Mouse (Mus musculus) forebrain, embryonic 16.5 days (tissue): ENCODE measurements around the gene Tekt3. TPM values are rescaled to one million over a fixed set of nuclear protein-coding genes. Genes with fewer than 3 reads are reported as not detected.

Experiments
- ATAC-seq: fragments of 200-750 bp; cut with Nextera tagmentation; 2 replicates; pipeline ENCODE4 v1.8.0; 2017; ENCODE audit warnings: mild to moderate bottlenecking, moderate library complexity
- H3K27ac ChIP-seq: fragments of 300-500 bp; sonication (generic); 2 replicates; pipeline ENCODE4 v1.5.1; 2014; ENCODE audit warnings: low read length, control low read depth
- H3K27me3 ChIP-seq: fragments of 300-500 bp; sonication (generic); replicated peaks from 2 replicates; pipeline ENCODE4 v1.6.1; 2014; ENCODE audit warnings: low read length; ENCODE audit not compliant: control insufficient read depth, insufficient read depth
- H3K36me3 ChIP-seq: fragments of 300-500 bp; sonication (generic); 2 replicates; pipeline ENCODE4 v1.6.1; 2014; ENCODE audit not compliant: control insufficient read depth, insufficient read depth
- H3K4me1 ChIP-seq: fragments of 300-500 bp; sonication (generic); replicated peaks from 2 replicates; pipeline ENCODE4 v1.6.1; 2014; ENCODE audit warnings: low read length; ENCODE audit not compliant: control insufficient read depth, insufficient read depth
- H3K4me2 ChIP-seq: fragments of 300-500 bp; sonication (generic); 2 replicates; pipeline ENCODE4 v1.6.1; 2014; ENCODE audit warnings: mild to moderate bottlenecking, low read length, control low read depth
- H3K4me3 ChIP-seq: fragments of 300-500 bp; sonication (generic); replicated peaks from 2 replicates; pipeline ENCODE4 v1.5.1; 2014; ENCODE audit warnings: mild to moderate bottlenecking, low read length, control low read depth
- H3K9ac ChIP-seq: fragments of 300-500 bp; sonication (generic); replicated peaks from 2 replicates; pipeline ENCODE4 v1.6.1; 2014; ENCODE audit warnings: low read depth, low read length, control low read depth
- H3K9me3 ChIP-seq: fragments of 300-500 bp; sonication (generic); 2 replicates; pipeline ENCODE4 v1.6.1; 2016; ENCODE audit warnings: low read length; ENCODE audit not compliant: control insufficient read depth
- WGBS: fragments of 180-500 bp; shearing (Covaris S2); extraction: QIAGEN DNeasy Blood & Tissue Kit; methylation state at CpG from one replicate; pipeline ENCODE4 v1.1.7; 2014; 5-methylcytosine and 5-hydroxymethylcytosine counted together
- polyA plus RNA-seq: library from polyadenylated mRNA; unstranded; fragments of >200 nt; fragmentation: Nextera tagmentation; extraction: Ambion mirVana; gene quantifications from 2 replicates; pipeline ENCODE4 v1.2.1, GENCODE M21; 2015

Gene Tekt3
- polyA plus RNA-seq, 1 experiment from 2014 or later, result not detected

DNA sequence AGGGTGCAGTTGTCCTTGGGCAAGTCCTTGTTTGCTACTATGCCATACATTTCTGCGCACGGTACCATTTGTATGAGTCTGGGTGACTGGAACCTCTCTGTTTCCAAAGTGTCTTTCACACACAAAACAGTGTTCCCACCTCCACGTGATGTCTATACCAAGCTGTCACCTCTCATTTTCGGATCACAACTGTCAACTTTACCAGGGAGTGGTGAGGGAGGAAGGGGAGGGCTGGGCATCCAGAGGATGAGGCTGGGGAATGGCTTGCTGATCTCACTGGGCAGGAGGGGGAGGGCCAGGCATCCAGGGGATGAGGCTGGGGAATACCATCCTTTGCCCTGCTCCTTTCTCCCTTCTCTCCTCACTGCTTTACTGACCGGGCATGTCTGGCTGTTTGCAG, 72.6 kb downstream of the Tekt3 start:
- 81% methylated on average over 5 of the region's 5 CpGs for WGBS

DNA sequence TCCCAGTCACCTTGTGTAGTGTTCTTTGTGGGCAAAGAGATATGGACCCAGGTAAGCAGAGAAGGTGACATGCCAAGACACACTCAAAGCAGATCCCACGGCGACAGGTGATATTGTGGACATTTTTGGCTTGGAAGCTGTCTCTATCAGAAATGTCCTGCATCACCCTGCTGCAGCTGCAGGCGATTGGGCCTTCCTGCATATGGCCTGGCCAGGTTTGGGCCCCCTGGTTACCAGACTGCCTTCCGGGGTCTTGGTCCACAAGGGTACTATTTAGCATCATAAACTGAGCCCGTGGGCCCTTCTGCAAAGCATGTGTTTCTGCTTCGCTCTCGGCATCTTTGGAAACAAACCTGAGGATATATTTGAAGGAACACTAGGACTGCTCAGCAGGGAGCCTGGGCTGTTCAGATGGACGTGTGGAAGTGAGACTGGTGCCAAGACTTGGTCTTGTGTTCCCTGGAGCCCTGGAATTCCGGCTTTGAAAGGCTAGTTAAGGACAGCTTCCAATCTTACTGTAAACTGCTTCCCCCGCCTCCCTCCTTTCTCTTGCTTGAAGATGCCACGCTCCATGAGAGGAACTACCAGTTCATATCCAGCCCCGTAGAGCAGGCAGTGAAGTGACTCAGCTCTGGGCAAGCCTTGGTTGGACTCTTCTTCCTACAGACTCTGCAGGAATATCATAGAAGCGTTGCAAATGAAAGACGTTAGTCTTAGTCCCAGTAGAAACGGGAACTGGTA, 73.5 kb downstream of the Tekt3 start:
- Histone ChIP-seq H3K4me2 (no peak overlapping the region), H3K36me3 (no peaks in the 10 kb centered on the region), H3K27me3 (peaks cover 28% of the 10 kb centered on the region), H3K4me3 (no peak overlapping the region), H3K27ac (no peak overlapping the region), H3K9ac (no peak overlapping the region), H3K9me3 (no peaks in the 10 kb centered on the region), H3K4me1 (peaks cover 28% of the 10 kb centered on the region)
- ATAC-seq, result no peak
- 66% methylated on average over 15 of the region's 15 CpGs for WGBS

More for the DNA sequence above, 72.6 kb downstream of the Tekt3 start:
- Histone ChIP-seq H3K27ac (no peak overlapping the region), H3K4me1 (peaks cover 29% of the 10 kb centered on the region), H3K4me2 (no peak overlapping the region), H3K9me3 (no peaks in the 10 kb centered on the region), H3K36me3 (no peaks in the 10 kb centered on the region), H3K9ac (no peak overlapping the region), H3K4me3 (no peak overlapping the region), H3K27me3 (peaks cover 36% of the 10 kb centered on the region)
- ATAC-seq, result no peak

DNA sequence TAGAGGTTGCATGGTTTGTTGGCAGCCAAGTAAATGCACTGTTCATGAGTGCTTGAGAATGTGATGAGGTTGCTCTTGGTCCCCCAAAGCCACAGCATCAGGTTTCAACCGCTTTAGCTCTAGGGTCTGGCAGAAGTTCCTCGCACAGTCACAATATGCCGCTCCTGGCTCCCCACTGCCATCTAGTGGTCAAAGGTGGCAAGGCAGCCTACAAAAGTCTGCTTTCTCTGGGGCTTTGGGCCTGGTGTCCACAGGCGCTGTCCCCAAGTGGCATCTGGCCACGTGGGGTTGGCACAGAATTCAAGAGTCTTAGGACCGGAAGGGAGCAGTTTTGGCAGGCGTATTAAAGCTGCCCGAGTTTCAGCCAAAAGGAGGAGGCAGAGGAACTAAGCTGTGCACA, 74.2 kb downstream of the Tekt3 start:
- Histone ChIP-seq H3K27me3 (peaks cover 22% of the 10 kb centered on the region), H3K36me3 (no peaks in the 10 kb centered on the region), H3K9me3 (no peaks in the 10 kb centered on the region), H3K9ac (no peak overlapping the region), H3K27ac (no peak overlapping the region), H3K4me2 (no peak overlapping the region), H3K4me1 (peaks cover 23% of the 10 kb centered on the region), H3K4me3 (no peak overlapping the region)
- 1% methylated on average over 8 of the region's 8 CpGs for WGBS
- peak; percentile 79 for ATAC-seq

DNA sequence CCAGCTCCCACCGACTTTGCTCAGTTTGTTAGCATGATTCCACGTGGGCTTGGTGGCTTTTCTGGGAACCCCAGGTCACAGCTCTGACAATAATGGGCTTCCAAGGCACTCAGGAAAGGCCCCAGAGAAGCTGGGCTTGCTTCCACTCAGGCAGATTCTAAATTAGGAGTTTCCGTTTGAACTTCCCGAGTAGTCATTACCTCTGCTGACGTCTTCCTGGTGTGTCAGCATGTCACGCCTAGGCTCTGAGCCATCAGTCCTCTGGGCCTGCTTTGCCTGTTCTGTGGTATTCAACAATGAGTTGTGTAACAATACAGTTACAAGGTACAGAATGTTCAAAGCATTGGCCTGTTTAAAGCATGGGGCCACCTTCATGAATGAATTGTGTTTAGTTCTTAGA, 74.8 kb downstream of the Tekt3 start:
- no peak for ATAC-seq
- Histone ChIP-seq H3K9me3 (no peaks in the 10 kb centered on the region), H3K4me1 (peaks cover 19% of the 10 kb centered on the region), H3K4me2 (no peak overlapping the region), H3K9ac (no peak overlapping the region), H3K4me3 (no peak overlapping the region), H3K36me3 (no peaks in the 10 kb centered on the region), H3K27me3 (peaks cover 18% of the 10 kb centered on the region), H3K27ac (no peak overlapping the region)
- 67% methylated on average over 6 of the region's 6 CpGs for WGBS

DNA sequence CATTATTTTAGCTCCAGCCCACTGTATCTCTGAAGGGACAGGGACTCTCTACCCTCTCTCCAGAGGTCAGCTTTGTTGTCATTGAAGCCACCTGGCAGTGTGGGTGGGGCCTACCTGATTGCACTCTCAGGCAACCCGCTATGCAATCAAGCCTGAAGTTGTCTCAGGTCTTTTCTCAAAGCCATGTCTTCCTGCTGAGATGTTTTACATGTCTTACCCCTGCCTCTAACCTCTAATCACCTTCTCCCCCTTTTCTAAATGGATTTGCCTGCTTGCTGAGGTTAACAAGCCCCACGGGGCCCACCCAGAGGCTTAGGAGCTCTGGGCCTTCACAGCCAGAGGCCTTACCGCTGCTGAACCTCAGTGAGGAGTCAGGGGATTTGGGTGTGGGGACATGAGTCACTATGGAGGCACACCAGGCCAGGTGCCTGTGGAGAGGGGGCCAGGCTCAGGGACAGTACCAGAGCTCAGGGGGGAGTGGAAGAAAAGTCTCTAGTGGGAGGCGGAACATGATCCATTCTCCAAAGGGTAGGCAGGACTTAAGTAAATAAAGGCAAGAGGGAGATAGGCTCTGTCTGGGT, 75.5 kb downstream of the Tekt3 start:
- no peak overlapping the region for H3K4me2 ChIP-seq
- H3K27me3 ChIP-seq, result peaks cover 11% of the 10 kb centered on the region
- H3K4me1 ChIP-seq, result peaks cover 12% of the 10 kb centered on the region
- no peak for ATAC-seq
- 56% methylated on average over 4 of the region's 4 CpGs for WGBS
- no peak overlapping the region for H3K27ac ChIP-seq
- H3K4me3 ChIP-seq, result no peak overlapping the region
- no peak overlapping the region for H3K9ac ChIP-seq
- H3K36me3 ChIP-seq, result no peaks in the 10 kb centered on the region
- no peaks in the 10 kb centered on the region for H3K9me3 ChIP-seq

DNA sequence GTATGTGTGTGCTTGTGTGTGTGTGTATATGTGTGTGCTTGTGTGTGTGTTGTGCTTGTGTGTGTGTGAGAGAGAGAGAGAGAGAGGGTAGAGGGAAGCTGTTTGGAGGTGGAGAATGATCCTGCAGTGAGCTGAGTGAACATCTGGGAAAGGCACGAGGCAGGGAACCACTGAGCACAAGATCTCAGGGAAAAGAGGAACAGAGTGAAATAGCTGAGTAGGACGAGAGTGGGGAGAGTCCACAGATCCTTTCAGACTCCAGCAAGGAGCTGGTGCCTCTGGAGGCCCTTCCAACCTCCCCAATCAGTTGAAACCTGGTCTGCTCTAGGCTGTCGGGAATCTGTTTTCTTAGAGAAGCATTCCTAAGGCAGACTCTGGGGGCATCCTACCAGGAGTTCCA, 77.3 kb downstream of the Tekt3 start:
- WGBS, result 62% methylated on average over 3 of the region's 3 CpGs
- no peaks in the 10 kb centered on the region for H3K4me1 ChIP-seq
- H3K4me2 ChIP-seq, result no peak overlapping the region
- H3K27ac ChIP-seq, result no peak overlapping the region
- no peaks in the 10 kb centered on the region for H3K27me3 ChIP-seq
- H3K9me3 ChIP-seq, result no peaks in the 10 kb centered on the region
- H3K9ac ChIP-seq, result no peak overlapping the region
- no peak overlapping the region for H3K4me3 ChIP-seq
- no peak for ATAC-seq
- H3K36me3 ChIP-seq, result no peaks in the 10 kb centered on the region

DNA sequence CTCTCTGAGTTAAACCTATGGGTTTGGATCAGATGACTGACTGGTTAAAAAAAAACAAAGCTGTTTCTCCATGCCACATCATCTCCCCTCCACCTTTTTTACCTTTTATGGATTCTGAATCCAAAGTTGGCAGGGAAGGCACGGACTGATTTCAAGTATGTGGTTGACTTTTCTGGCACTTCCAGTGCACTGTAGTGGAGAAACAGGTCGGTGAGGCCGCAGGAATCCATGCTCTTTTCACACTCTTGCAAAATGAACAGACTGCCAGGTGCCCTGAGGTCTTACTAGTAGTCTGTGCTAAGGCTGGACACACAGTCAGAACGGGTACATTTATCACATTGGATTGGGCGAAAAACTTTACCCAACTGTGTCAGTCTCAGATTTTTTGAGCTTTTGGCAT, 80.9 kb downstream of the Tekt3 start:
- Histone ChIP-seq H3K27ac (no peak overlapping the region), H3K4me1 (no peaks in the 10 kb centered on the region), H3K4me3 (no peak overlapping the region), H3K36me3 (no peaks in the 10 kb centered on the region), H3K9me3 (no peaks in the 10 kb centered on the region), H3K4me2 (no peak overlapping the region), H3K27me3 (no peaks in the 10 kb centered on the region), H3K9ac (no peak overlapping the region)
- WGBS, result 91% methylated on average over 5 of the region's 5 CpGs
- no peak for ATAC-seq

DNA sequence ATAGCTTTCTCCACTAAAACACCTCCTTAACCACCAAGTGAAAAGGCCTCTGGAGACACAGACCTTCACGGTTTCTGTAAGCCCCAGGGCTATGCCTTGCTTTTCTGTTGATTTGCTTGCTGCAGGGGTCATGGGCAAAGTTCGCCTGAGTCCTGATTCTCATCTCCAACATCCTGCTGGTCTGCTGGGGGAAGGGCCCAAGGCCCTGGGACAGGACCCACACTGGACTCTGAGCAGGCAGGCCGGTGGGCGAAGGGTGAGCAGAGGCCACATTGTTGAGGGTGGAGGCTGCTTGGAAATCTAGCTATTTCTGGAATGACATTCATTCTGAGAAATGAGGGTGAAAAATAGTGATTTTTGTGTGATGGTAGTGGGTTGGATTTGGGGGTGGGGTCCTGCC, 81.4 kb downstream of the Tekt3 start:
- ATAC-seq, result no peak
- 85% methylated on average over 4 of the region's 4 CpGs for WGBS
- Histone ChIP-seq H3K27me3 (no peaks in the 10 kb centered on the region), H3K9ac (no peak overlapping the region), H3K4me2 (no peak overlapping the region), H3K4me3 (no peak overlapping the region), H3K27ac (no peak overlapping the region), H3K9me3 (no peaks in the 10 kb centered on the region), H3K4me1 (no peaks in the 10 kb centered on the region), H3K36me3 (no peaks in the 10 kb centered on the region)

DNA sequence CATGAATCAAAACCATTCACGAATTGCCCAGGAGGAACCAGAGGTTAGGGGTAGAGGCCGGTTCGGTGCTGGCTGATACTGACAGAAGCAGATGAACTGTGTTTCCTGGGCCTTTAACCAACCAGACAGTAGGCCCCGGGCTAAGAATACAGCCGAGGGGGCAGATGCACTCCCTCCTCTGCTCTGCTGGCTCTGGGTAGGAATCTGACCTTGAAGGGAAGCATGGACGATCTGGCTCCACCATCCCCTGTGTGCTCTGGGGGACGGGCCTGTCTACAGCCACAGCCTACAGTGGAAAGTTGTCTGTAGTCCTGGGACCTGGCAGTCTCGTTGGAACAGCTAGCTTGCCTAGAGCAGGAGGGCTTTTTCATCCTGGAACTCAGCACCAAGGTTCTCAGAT, 82.0 kb downstream of the Tekt3 start:
- Histone ChIP-seq H3K36me3 (no peaks in the 10 kb centered on the region), H3K4me2 (no peak overlapping the region), H3K9ac (no peak overlapping the region), H3K27me3 (no peaks in the 10 kb centered on the region), H3K4me3 (no peak overlapping the region), H3K9me3 (no peaks in the 10 kb centered on the region), H3K4me1 (no peaks in the 10 kb centered on the region), H3K27ac (no peak overlapping the region)
- WGBS, result 88% methylated on average over 8 of the region's 8 CpGs
- no peak for ATAC-seq
